Comparison of ENCODE assay signal across 9 mouse cellular contexts in genomic region chr9:70048751-70049415, GRCm38 (mm10). TPM values are rescaled to one million over a fixed set of nuclear protein-coding genes. Genes with fewer than 3 reads are reported as not detected.
DNase-seq lines count a peak whose midpoint lies in the region; ATAC-seq and TF ChIP-seq lines count a peak whose summit lies in the region.
"Had no signal": no experiment of that assay in that cellular context is flagged by ENCODE, and none has a peak within 500 bp of the region (broad histone marks: within the 10 kb centered on the region; RNA-seq: fewer than 3 reads in every experiment).

No protein-coding gene starts in this region.

- no peak for TF ChIP-seq CTCF in heart, adult 2 months (IDR thresholded peaks at IDR 0.05)

- H3K9me3 ChIP-seq in ES-E14 (ENCODE audit: control insufficient read depth, insufficient read depth, low read depth, low read length), result no peaks in the 10 kb centered on the region

- no peaks in the 10 kb centered on the region for H3K79me2 ChIP-seq in heart, adult 2 months (replicated peaks; ENCODE audit: control insufficient read depth, insufficient read depth, low read length)

- DNase-seq in 3134 (ENCODE audit: extremely low read depth, insufficient read length, low spot score) (peak; percentile 60), ES-E14 (ENCODE audit: low read depth, low spot score) (no peak)
- DNase-seq in heart, adult 2 months, result peak; percentile 67 to 68
- DNase-seq in kidney, postnatal 25 days, result peak; percentile 23 to 45
- no peak for DNase-seq in frontal cortex, postnatal 36 days (ENCODE audit: low spot score in 2 of 2)
- DNase-seq in urinary bladder, postnatal 10 days (ENCODE audit: low spot score), result no peak
- DNase-seq: right cerebral cortex, adult 18-20 months had no signal

- no peak for ATAC-seq in erythroid progenitor cell, adult 5-6 weeks (replicated peaks; ENCODE audit: low FRiP score, poor library complexity, severe bottlenecking)
- ATAC-seq in granulocyte monocyte progenitor cell, adult 5-6 weeks (replicated peaks; ENCODE audit: poor library complexity, severe bottlenecking), result no peak

- H3K36me3 ChIP-seq in ES-E14 (ENCODE audit: control insufficient read depth, insufficient read depth, low read length, poor library complexity, severe bottlenecking), result no peaks in the 10 kb centered on the region
- H3K36me3 ChIP-seq in heart, adult 2 months (ENCODE audit: control insufficient read depth, insufficient read depth, low read length), result no peaks in the 10 kb centered on the region

- TF ChIP-seq POLR2A in heart, adult 2 months (IDR thresholded peaks at IDR 0.05; ENCODE audit: insufficient read depth, low read depth, low read length), result no peak

- peaks cover 5 to 24% of the 10 kb centered on the region in 2 experiments; a peak in 2 of 4 replicates for H3K4me1 ChIP-seq in ES-E14 (ENCODE audit: control insufficient read depth in 2 of 2, insufficient read depth in 2 of 2, low read length in 2 of 2, poor library complexity in 1 of 2)
- no peaks in the 10 kb centered on the region for H3K4me1 ChIP-seq in heart, adult 2 months (ENCODE audit: control insufficient read depth, insufficient read depth, low read length)

- in situ Hi-C loops in ES-E14 (cut with MboI; ENCODE audit: low sequenced_read_pairs in 2 of 2, unreplicated experiment in 2 of 2), result no loop called here

- H3K4me3 ChIP-seq in ES-E14 (ENCODE audit: insufficient read depth in 1 of 2, low read depth in 1 of 2, low read length in 2 of 2, poor library complexity in 1 of 2, severe bottlenecking in 1 of 2), result peak overlapping the region; percentile 34 to 40; a peak in 3 of 4 replicates
- no peak overlapping the region for H3K4me3 ChIP-seq in heart, adult 2 months

- H3K9ac ChIP-seq in ES-E14 (ENCODE audit: insufficient read depth, low read depth, low read length, poor library complexity, severe bottlenecking), result peak overlapping the region; percentile 58; the same call in 1 of the 2 replicates
- no peak overlapping the region for H3K9ac ChIP-seq in heart, adult 2 months (ENCODE audit: low read depth, low read length)

- no peaks in the 10 kb centered on the region for H3K27me3 ChIP-seq in heart, adult 2 months (ENCODE audit: control insufficient read depth, insufficient read depth, low read length)

- WGBS in heart, adult 2 months, result 47% methylated on average over 6 of the region's 6 CpGs

- peak overlapping the region; percentile 86; the same call in 1 of the 2 replicates for H3K27ac ChIP-seq in ES-E14 (ENCODE audit: insufficient read depth, low read depth, low read length, poor library complexity, severe bottlenecking)
- no peak overlapping the region for H3K27ac ChIP-seq in heart, adult 2 months

- intact Hi-C loops in heart, adult 2 months (cut with DNase I), result no loop called here

- TF ChIP-seq EP300 in heart, adult 2 months (IDR thresholded peaks at IDR 0.05; ENCODE audit: insufficient read depth, low read depth, low read length), result no peak

TF ChIP-seq in ES-E14, 5 proteins besides CTCF, POLR2A, EP300 and RAD21:
- TF ChIP-seq HCFC1 (IDR thresholded peaks at IDR 0.05; ENCODE audit: borderline replicate concordance, insufficient read depth, low read length) (no peak), ZNF384 (IDR thresholded peaks at IDR 0.05; ENCODE audit: low read depth, low read length) (no peak), CHD2 (IDR thresholded peaks at IDR 0.05; ENCODE audit: low read depth, low read length) (no peak), MAFK (IDR thresholded peaks at IDR 0.05; ENCODE audit: insufficient read depth, low read depth, low read length) (no peak), ZC3H11A (IDR thresholded peaks at IDR 0.05; ENCODE audit: borderline replicate concordance, low read depth, low read length) (no peak)

RNA-seq across cellular contexts. Expression of gene Gcnt3, which starts 11.0 kb away (rescaled TPM):
- 1.1 and 1.3 TPM in 2 replicates for total RNA-seq in ES-E14 (2012; rRNA removed)
- not detected for total RNA-seq in heart, adult 2 months (2021)
- polyA plus RNA-seq in heart, adult 2 months (2012; rRNA removed), result not detected in 2 replicates
- total RNA-seq in erythroid progenitor cell, adult 5-6 weeks (2015; ENCODE audit: low replicate concordance), result not detected in 2 replicates
- total RNA-seq in erythroid progenitor cell, adult 5-6 weeks (2017; ENCODE audit: low replicate concordance), result not detected in 2 replicates
- not detected in 2 replicates for total RNA-seq in granulocyte monocyte progenitor cell, adult 5-6 weeks (2014; fragmentation: Nextera tagmentation)
- total RNA-seq in granulocyte monocyte progenitor cell, adult 5-6 weeks (2017), result not detected in 2 replicates

RNA-seq across cellular contexts. Expression of gene Gtf2a2, which starts 36.5 kb away (rescaled TPM):
- total RNA-seq in ES-E14 (2012; rRNA removed), result 42.8 and 70.9 TPM in 2 replicates
- 10 to 100 TPM; 53.7 to 54.7 TPM for total RNA-seq in heart, adult 2 months (2021)
- 23.3 and 37.5 TPM in 2 replicates for polyA plus RNA-seq in heart, adult 2 months (2012; rRNA removed)
- total RNA-seq in erythroid progenitor cell, adult 5-6 weeks (2015; ENCODE audit: low replicate concordance), result 135 and 194 TPM in 2 replicates
- 137 and 140 TPM in 2 replicates for total RNA-seq in erythroid progenitor cell, adult 5-6 weeks (2017; ENCODE audit: low replicate concordance)
- total RNA-seq in granulocyte monocyte progenitor cell, adult 5-6 weeks (2014; fragmentation: Nextera tagmentation), result 92.2 and 108 TPM in 2 replicates
- total RNA-seq in granulocyte monocyte progenitor cell, adult 5-6 weeks (2017), result 102 and 108 TPM in 2 replicates

RNA-seq across cellular contexts. Expression of gene Bnip2, which starts 59.6 kb away (rescaled TPM):
- total RNA-seq in ES-E14 (2012; rRNA removed), result 63.6 and 68.9 TPM in 2 replicates
- total RNA-seq in heart, adult 2 months (2021), result 10 to 100 TPM; 96.7 to 97.0 TPM
- 34.1 and 62.8 TPM in 2 replicates for polyA plus RNA-seq in heart, adult 2 months (2012; rRNA removed)
- total RNA-seq in erythroid progenitor cell, adult 5-6 weeks (2015; ENCODE audit: low replicate concordance), result 64.2 and 80.1 TPM in 2 replicates
- total RNA-seq in erythroid progenitor cell, adult 5-6 weeks (2017; ENCODE audit: low replicate concordance), result 88.1 and 97.8 TPM in 2 replicates
- total RNA-seq in granulocyte monocyte progenitor cell, adult 5-6 weeks (2014; fragmentation: Nextera tagmentation), result 92.4 and 110 TPM in 2 replicates
- 108 and 140 TPM in 2 replicates for total RNA-seq in granulocyte monocyte progenitor cell, adult 5-6 weeks (2017)

Comparison
In these comparisons a context has a peak if more than half of its experiments do, and no peak if none do; other contexts are left out.
1. DNase-seq: peak in 3134 (single experiment), heart, adult 2 months (2 of 2) and kidney, postnatal 25 days (2 of 2); none in ES-E14 (single experiment), frontal cortex, postnatal 36 days (0 of 2) and urinary bladder, postnatal 10 days (single experiment).